Mouse (Mus musculus) testis, adult 2 months (tissue): ENCODE results near the gene Asb15.

Experiments
- CTCF ChIP-seq: fragments of 200-500 bp; IDR thresholded peaks from 2 replicates; pipeline ENCODE4 v1.5.1; 2012; ENCODE audit warnings: low read depth, mild to moderate bottlenecking, inconsistent platforms, low read length, moderate library complexity; ENCODE audit not compliant: control insufficient read depth, insufficient read depth, insufficient replicate concordance
- POLR2A ChIP-seq: fragments of 200-500 bp; IDR thresholded peaks from 2 replicates; pipeline ENCODE4 v1.6.1; 2012; ENCODE audit warnings: low read depth, mild to moderate bottlenecking, inconsistent platforms, low read length, moderate library complexity; ENCODE audit not compliant: control insufficient read depth

GRCm38 (mm10) chr6:24530711-24531420 is 2.9 kb downstream of the Asb15 start:
- no peak for TF ChIP-seq POLR2A
- no peak for TF ChIP-seq CTCF
